Comparison of ENCODE assay signal across 17 mouse cellular contexts in genomic region chr15:3174072-3174471, GRCm38 (mm10).
DNase-seq lines count a peak whose midpoint lies in the region; ATAC-seq and TF ChIP-seq lines count a peak whose summit lies in the region.
"Had no signal": no experiment of that assay in that cellular context is flagged by ENCODE, and none has a peak within 500 bp of the region (broad histone marks: within the 10 kb centered on the region; RNA-seq: fewer than 3 reads in every experiment).

No protein-coding gene starts in this region.

- WGBS in midbrain, embryonic 15.5 days = 66% methylated on average over 2 of the region's 2 CpGs

- H3K4me1 ChIP-seq in midbrain, embryonic 15.5 days = no peaks in the 10 kb centered on the region
- H3K4me1 ChIP-seq: embryonic facial prominence, embryonic 12.5 days; kidney, embryonic 15.5 days; limb, embryonic 10.5 days; stomach, embryonic 15.5 days had no signal

- no peak overlapping the region for H3K9ac ChIP-seq in midbrain, embryonic 15.5 days
- H3K9ac ChIP-seq: embryonic facial prominence, embryonic 12.5 days; hindbrain, embryonic 14.5 days; kidney, embryonic 15.5 days; stomach, embryonic 15.5 days had no signal

- no peak overlapping the region for H3K27ac ChIP-seq in layer of hippocampus, adult 2 months
- H3K27ac ChIP-seq in midbrain, embryonic 15.5 days = no peak overlapping the region
- H3K27ac ChIP-seq: embryonic facial prominence, embryonic 12.5 days; hindbrain, embryonic 14.5 days; kidney, embryonic 15.5 days; limb, embryonic 10.5 days; macrophage; stomach, embryonic 15.5 days had no signal

- no peak overlapping the region for H3K4me3 ChIP-seq in layer of hippocampus, adult 2 months
- no peak overlapping the region for H3K4me3 ChIP-seq in midbrain, embryonic 15.5 days
- H3K4me3 ChIP-seq: embryonic facial prominence, embryonic 12.5 days; kidney, embryonic 15.5 days; limb, embryonic 10.5 days; stomach, embryonic 15.5 days had no signal

- H3K36me3 ChIP-seq in midbrain, embryonic 15.5 days (replicated peaks) = no peaks in the 10 kb centered on the region
- H3K36me3 ChIP-seq: embryonic facial prominence, embryonic 12.5 days; kidney, embryonic 15.5 days; limb, embryonic 10.5 days; stomach, embryonic 15.5 days had no signal

- ATAC-seq in common myeloid progenitor, adult 5-6 weeks (replicated peaks; ENCODE audit: low read depth, poor library complexity, severe bottlenecking) = peak; percentile 84
- ATAC-seq in megakaryocyte, adult 5-6 weeks (ENCODE audit: poor library complexity, severe bottlenecking) = peak; percentile 92
- no peak for ATAC-seq in midbrain, embryonic 15.5 days (replicated peaks)

- peak; percentile 12 for DNase-seq in thymus, postnatal 25 days
- DNase-seq in thymus, adult 18-20 months = no peak
- no peak for DNase-seq in adrenal gland, adult 2 months
- DNase-seq in layer of hippocampus, adult 2 months (ENCODE audit: low spot score in 2 of 2) = no peak
- no peak for DNase-seq in kidney, adult 9 months
- DNase-seq: adrenal gland, postnatal 25 days; cerebellum, postnatal 36 days; right cerebral cortex, postnatal 25 days had no signal

- no peaks in the 10 kb centered on the region for H3K27me3 ChIP-seq in midbrain, embryonic 15.5 days (replicated peaks)
- H3K27me3 ChIP-seq: embryonic facial prominence, embryonic 12.5 days; kidney, embryonic 15.5 days; stomach, embryonic 15.5 days had no signal

- no peaks in the 10 kb centered on the region for H3K9me3 ChIP-seq in midbrain, embryonic 15.5 days
- H3K9me3 ChIP-seq: embryonic facial prominence, embryonic 12.5 days; kidney, embryonic 15.5 days; limb, embryonic 10.5 days; stomach, embryonic 15.5 days had no signal

- no peak overlapping the region for H3K4me2 ChIP-seq in midbrain, embryonic 15.5 days
- H3K4me2 ChIP-seq: embryonic facial prominence, embryonic 12.5 days; hindbrain, embryonic 14.5 days; kidney, embryonic 15.5 days; stomach, embryonic 15.5 days had no signal

- TF ChIP-seq CTCF in layer of hippocampus, adult 2 months (conservative IDR thresholded peaks at IDR 0.05) = no peak
